Mouse (Mus musculus) liver, adult 2 months (tissue): Measurements from ENCODE around the gene Fam163b.

Experiments
- CTCF ChIP-seq: fragments of 200-500 bp; IDR thresholded peaks from 2 replicates; pipeline ENCODE4 v1.5.1; 2011; ENCODE audit warnings: low read depth, low read length, control low read depth
- POLR2A ChIP-seq: fragments of 200-500 bp; IDR thresholded peaks from 2 replicates; pipeline ENCODE4 v1.6.1; 2011; ENCODE audit warnings: low read length, control low read depth; ENCODE audit not compliant: insufficient read depth; ENCODE audit errors: extremely low read depth

DNA sequence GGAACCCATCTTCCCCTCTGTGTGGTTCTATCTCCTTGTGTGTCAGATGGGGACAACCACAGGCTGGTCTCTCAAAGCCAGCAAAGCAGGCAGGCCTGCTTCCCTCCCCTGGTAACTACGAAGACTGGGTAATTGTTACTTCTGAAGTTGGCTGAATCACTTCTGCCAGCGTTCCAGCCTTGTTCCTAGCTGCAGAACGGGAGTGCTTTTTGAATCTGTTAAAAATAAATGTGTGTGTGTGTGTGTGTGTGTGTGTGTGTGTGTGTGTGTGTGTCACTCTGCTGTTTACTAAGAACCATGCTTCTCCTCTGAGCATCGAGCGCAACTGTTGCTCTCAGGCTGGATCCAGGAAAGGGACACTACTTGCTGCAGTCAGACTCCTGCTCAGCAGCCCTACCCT is 21.6 kb upstream of the Fam163b start:
- TF ChIP-seq CTCF: no peak
- TF ChIP-seq POLR2A: no peak
